Mouse (Mus musculus): ENCODE data around the gene Kcnip1. TPM values are rescaled to one million over a fixed set of nuclear protein-coding genes. Genes with fewer than 3 reads are reported as not detected.
A peak's percentile ranks its signal among the peaks of the same experiment; 100 is the strongest.

Kcnip1 gene
- total and polyA plus RNA-seq, 2 experiments = not detected

DNA sequence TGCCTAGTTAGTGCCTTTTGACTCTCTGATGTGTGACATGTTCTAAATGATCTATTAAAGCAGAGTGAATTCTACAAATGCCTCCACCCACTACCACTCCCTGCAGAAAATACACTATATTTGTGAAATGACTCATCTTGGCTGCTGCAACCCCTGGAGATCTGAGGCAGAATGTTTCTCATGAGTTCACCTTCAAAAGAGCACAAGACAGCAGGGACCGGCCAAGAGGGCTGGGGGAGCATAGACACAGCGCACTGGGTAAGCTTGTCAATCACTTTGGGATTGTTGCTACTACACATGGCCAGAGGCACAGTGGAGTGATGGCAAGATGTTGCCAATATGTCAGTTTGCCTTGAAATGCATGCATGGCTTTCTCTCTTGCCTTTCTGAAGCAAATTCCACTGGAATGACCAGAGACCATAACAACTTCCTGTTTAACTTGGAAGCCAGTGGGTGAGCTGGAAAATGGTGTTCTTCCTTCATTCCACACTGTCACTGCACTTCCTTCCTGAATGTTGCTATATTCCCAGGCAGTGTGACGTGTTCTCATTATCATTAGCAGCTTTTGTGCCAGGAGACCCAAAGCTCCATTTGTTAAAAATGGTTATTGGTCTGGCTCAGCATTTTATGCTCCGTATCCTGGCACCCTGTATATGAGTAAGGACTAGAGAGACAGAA lies 131.9 kb downstream of the Kcnip1 start:
- Histone ChIP-seq H3K4me1 (ENCODE audit: control insufficient read depth, insufficient read depth, low read length) (peaks cover 1% of the 10 kb centered on the region; the same call in 1 of the 2 replicates), H3K9ac (ENCODE audit: low read depth, low read length) (no peak overlapping the region), H3K4me3 (ENCODE audit: insufficient read depth, low read depth, low read length) (no peak overlapping the region), H3K79me2 (ENCODE audit: control insufficient read depth, insufficient read depth, low read length) (no peaks in the 10 kb centered on the region), H3K27ac (replicated peaks; ENCODE audit: insufficient read depth, low read depth, low read length) (no peak overlapping the region), H3K36me3 (ENCODE audit: control insufficient read depth, insufficient read depth, low read length) (no peaks in the 10 kb centered on the region), H3K27me3 (ENCODE audit: control insufficient read depth, insufficient read depth, low read length) (no peaks in the 10 kb centered on the region)
- peak; percentile 23 for DNase-seq (ENCODE audit: extremely low read depth, low read depth, low spot score)
- TF ChIP-seq CTCF (IDR thresholded peaks at IDR 0.05; ENCODE audit: low read depth, low read length) (no peak), POLR2A (IDR thresholded peaks at IDR 0.05; ENCODE audit: extremely low read depth, insufficient read depth, low read length) (no peak)
- 70% methylated on average over 4 of the region's 4 CpGs for WGBS

DNA sequence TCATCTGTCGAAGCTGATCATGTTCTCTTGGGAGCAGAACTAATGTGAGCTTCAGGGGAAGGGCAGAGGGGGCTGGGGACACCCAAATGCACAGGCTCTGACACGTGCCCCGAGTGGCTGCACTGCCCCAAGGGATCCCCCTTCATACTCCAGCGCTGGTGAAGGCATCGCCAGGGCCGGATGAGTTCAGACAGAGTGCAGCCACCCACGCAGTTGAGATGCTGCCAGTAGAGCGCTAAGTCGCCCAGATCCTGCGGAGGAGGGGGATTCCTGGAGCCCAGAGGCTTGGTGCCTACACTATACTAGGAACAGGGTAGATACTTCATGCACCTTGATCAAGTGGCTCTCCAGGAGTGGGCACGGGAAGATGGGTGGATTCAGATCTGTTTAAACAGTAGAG lies 143.3 kb downstream of the Kcnip1 start:
- Histone ChIP-seq H3K9ac (ENCODE audit: low read depth, low read length) (no peak overlapping the region), H3K36me3 (ENCODE audit: control insufficient read depth, insufficient read depth, low read length) (no peaks in the 10 kb centered on the region), H3K27ac (replicated peaks; ENCODE audit: insufficient read depth, low read depth, low read length) (no peak overlapping the region), H3K79me2 (ENCODE audit: control insufficient read depth, insufficient read depth, low read length) (no peaks in the 10 kb centered on the region), H3K27me3 (ENCODE audit: control insufficient read depth, insufficient read depth, low read length) (no peaks in the 10 kb centered on the region), H3K4me1 (ENCODE audit: control insufficient read depth, insufficient read depth, low read length) (no peaks in the 10 kb centered on the region), H3K4me3 (ENCODE audit: insufficient read depth, low read depth, low read length) (no peak overlapping the region)
- 51% methylated on average over 11 of the region's 11 CpGs for WGBS
- TF ChIP-seq CTCF (IDR thresholded peaks at IDR 0.05; ENCODE audit: low read depth, low read length) = no peak
- TF ChIP-seq POLR2A (IDR thresholded peaks at IDR 0.05; ENCODE audit: extremely low read depth, insufficient read depth, low read length) = no peak
- DNase-seq (ENCODE audit: extremely low read depth, low read depth, low spot score) = no peak

DNA sequence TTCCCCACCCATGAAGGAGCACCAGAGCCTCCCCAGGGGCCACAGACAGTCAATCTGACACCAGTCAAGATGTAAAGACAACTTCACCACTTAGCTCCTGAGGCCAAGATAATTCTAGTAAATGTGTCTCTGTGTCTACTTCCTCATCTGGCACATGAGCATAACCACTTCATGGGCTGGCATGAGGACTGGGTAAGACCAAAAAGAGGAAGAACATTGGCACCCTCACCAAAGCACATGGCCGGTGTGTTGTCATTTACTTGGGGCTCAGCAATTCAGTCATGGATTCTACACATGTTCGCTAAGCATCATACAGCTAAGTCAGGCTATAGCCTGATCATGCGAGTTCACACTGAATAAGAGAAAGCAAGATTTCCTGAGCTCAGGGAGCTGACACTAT lies 144.3 kb downstream of the Kcnip1 start:
- Histone ChIP-seq H3K4me3 (ENCODE audit: insufficient read depth, low read depth, low read length) (no peak overlapping the region), H3K36me3 (ENCODE audit: control insufficient read depth, insufficient read depth, low read length) (no peaks in the 10 kb centered on the region), H3K27ac (replicated peaks; ENCODE audit: insufficient read depth, low read depth, low read length) (no peak overlapping the region), H3K9ac (ENCODE audit: low read depth, low read length) (no peak overlapping the region), H3K79me2 (ENCODE audit: control insufficient read depth, insufficient read depth, low read length) (no peaks in the 10 kb centered on the region), H3K4me1 (ENCODE audit: control insufficient read depth, insufficient read depth, low read length) (no peaks in the 10 kb centered on the region), H3K27me3 (ENCODE audit: control insufficient read depth, insufficient read depth, low read length) (no peaks in the 10 kb centered on the region)
- WGBS = 88% methylated on average over 3 of the region's 3 CpGs
- no peak for TF ChIP-seq POLR2A (IDR thresholded peaks at IDR 0.05; ENCODE audit: extremely low read depth, insufficient read depth, low read length)
- TF ChIP-seq CTCF (IDR thresholded peaks at IDR 0.05; ENCODE audit: low read depth, low read length) = no peak
- no peak for DNase-seq (ENCODE audit: extremely low read depth, low read depth, low spot score)

DNA sequence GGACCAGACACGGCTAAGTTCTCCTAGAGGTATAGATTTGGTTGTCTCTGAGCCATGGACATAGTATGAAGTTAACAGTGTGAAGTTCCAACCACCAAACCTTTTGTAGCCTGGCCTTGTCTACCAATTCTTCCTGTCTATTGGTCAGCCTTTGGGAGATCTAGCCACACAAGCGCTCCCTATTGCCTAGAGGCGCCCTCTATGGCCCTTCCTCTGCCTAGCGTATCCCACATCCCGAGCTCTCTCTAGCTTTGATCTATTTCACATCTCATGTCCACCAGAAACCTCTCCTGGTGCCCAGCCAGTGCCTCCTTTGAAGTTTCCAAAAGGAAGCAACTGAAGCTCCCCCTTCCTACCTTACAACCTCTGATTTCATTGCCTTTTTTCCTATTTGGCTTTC lies 147.0 kb downstream of the Kcnip1 start:
- Histone ChIP-seq H3K4me3 (ENCODE audit: insufficient read depth, low read depth, low read length) (no peak overlapping the region), H3K27me3 (ENCODE audit: control insufficient read depth, insufficient read depth, low read length) (no peaks in the 10 kb centered on the region; the same call in 1 of the 2 replicates), H3K79me2 (ENCODE audit: control insufficient read depth, insufficient read depth, low read length) (no peaks in the 10 kb centered on the region), H3K27ac (replicated peaks; ENCODE audit: insufficient read depth, low read depth, low read length) (no peak overlapping the region), H3K4me1 (ENCODE audit: control insufficient read depth, insufficient read depth, low read length) (no peaks in the 10 kb centered on the region), H3K9ac (ENCODE audit: low read depth, low read length) (no peak overlapping the region), H3K36me3 (ENCODE audit: control insufficient read depth, insufficient read depth, low read length) (no peaks in the 10 kb centered on the region)
- WGBS = 55% methylated on average over 5 of the region's 5 CpGs
- TF ChIP-seq POLR2A (IDR thresholded peaks at IDR 0.05; ENCODE audit: extremely low read depth, insufficient read depth, low read length) (no peak), CTCF (IDR thresholded peaks at IDR 0.05; ENCODE audit: low read depth, low read length) (no peak)
- DNase-seq (ENCODE audit: extremely low read depth, low read depth, low spot score) = no peak

DNA sequence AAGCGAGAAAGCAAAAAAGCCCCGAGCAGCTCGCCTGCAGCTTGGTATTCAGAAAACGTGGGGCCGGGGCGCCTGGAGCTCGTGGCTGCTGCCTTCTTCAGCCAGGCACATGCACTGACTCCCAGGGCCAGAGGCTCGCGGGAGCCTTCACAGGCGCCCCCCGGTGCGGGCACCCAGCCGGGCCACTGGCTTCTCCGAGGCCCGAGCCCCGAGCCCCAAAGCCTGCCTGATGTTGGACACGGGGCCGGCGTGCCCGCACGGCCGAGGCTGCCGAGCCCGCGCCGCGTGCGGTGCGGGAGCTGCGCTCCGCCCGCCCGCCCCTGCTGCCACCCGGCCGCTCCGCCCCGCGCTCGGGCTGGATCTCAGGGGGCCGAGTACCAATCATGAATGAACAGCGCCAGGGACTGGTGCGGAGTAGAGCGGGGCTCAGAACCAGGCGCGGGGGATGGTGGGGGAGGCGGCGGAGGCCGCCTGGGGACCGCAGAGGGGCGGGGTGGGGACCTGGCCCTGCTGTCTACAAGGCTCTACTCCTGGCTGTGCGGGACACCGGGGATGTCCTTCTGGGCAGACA lies 149.6 kb downstream of the Kcnip1 start:
- Histone ChIP-seq H3K27me3 (ENCODE audit: control insufficient read depth, insufficient read depth, low read length) (no peaks in the 10 kb centered on the region; the same call in 1 of the 2 replicates), H3K79me2 (ENCODE audit: control insufficient read depth, insufficient read depth, low read length) (no peaks in the 10 kb centered on the region), H3K9ac (ENCODE audit: low read depth, low read length) (no peak overlapping the region), H3K27ac (replicated peaks; ENCODE audit: insufficient read depth, low read depth, low read length) (no peak overlapping the region), H3K4me1 (ENCODE audit: control insufficient read depth, insufficient read depth, low read length) (no peaks in the 10 kb centered on the region), H3K4me3 (ENCODE audit: insufficient read depth, low read depth, low read length) (no peak overlapping the region), H3K36me3 (ENCODE audit: control insufficient read depth, insufficient read depth, low read length) (no peaks in the 10 kb centered on the region)
- WGBS = under 1% methylated on average over 52 of the region's 52 CpGs
- DNase-seq (ENCODE audit: extremely low read depth, low read depth, low spot score) = no peak
- TF ChIP-seq CTCF (IDR thresholded peaks at IDR 0.05; ENCODE audit: low read depth, low read length) (no peak), POLR2A (IDR thresholded peaks at IDR 0.05; ENCODE audit: extremely low read depth, insufficient read depth, low read length) (no peak)

DNA sequence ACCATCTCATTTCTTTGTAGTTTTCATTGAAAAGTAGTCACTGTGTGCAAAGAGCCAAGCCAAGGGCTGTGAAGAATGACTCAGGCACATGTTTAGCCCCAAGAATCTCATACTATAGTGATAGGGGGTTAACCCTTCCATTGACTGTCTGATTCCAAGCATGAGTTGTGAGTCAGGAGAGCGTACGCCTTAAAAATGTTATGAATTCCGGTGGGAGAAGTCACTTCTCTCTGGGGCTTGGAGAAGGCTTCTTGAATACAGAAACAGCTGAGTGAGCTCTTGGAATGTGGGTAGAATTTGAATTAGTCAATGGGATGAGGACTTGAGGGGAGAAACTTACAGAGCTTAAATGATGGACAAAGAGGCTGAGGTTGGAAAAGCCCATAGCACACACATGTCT lies 153.9 kb downstream of the Kcnip1 start:
- no peak for DNase-seq (ENCODE audit: extremely low read depth, low read depth, low spot score)
- Histone ChIP-seq H3K4me3 (ENCODE audit: insufficient read depth, low read depth, low read length) (no peak overlapping the region), H3K27me3 (ENCODE audit: control insufficient read depth, insufficient read depth, low read length) (no peaks in the 10 kb centered on the region; the same call in 1 of the 2 replicates), H3K4me1 (ENCODE audit: control insufficient read depth, insufficient read depth, low read length) (no peaks in the 10 kb centered on the region), H3K9ac (ENCODE audit: low read depth, low read length) (no peak overlapping the region), H3K27ac (replicated peaks; ENCODE audit: insufficient read depth, low read depth, low read length) (no peak overlapping the region), H3K79me2 (ENCODE audit: control insufficient read depth, insufficient read depth, low read length) (no peaks in the 10 kb centered on the region), H3K36me3 (ENCODE audit: control insufficient read depth, insufficient read depth, low read length) (no peaks in the 10 kb centered on the region)
- no peak for TF ChIP-seq POLR2A (IDR thresholded peaks at IDR 0.05; ENCODE audit: extremely low read depth, insufficient read depth, low read length)
- TF ChIP-seq CTCF (IDR thresholded peaks at IDR 0.05; ENCODE audit: low read depth, low read length) = no peak
- WGBS = 91% methylated on average over 3 of the region's 3 CpGs
